ENCODE assay signal across 18 mouse cellular contexts in genomic region chr5:12892333-12892732, GRCm38 (mm10).
DNase-seq lines count a peak whose midpoint lies in the region; ATAC-seq and TF ChIP-seq lines count a peak whose summit lies in the region.
"Had no signal": no experiment of that assay in that cellular context is flagged by ENCODE, and none has a peak within 500 bp of the region (broad histone marks: within the 10 kb centered on the region; RNA-seq: fewer than 3 reads in every experiment).

No protein-coding gene starts in this region.

- peak; percentile 11 to 18 for DNase-seq in cerebellum, postnatal 10 days
- DNase-seq in cerebellum, postnatal 14 days = no peak
- peak; percentile 25 for DNase-seq in kidney, postnatal 10 days
- DNase-seq in kidney, postnatal 36 days = no peak
- DNase-seq in lung, embryonic 14.5 days = peak; percentile 67
- no peak for DNase-seq in lung, postnatal 14 days
- DNase-seq in liver, postnatal 0 days = no peak
- DNase-seq: adrenal gland, adult 8-10 months; cerebellum, adult 11-12 months; cerebellum, adult 9-10 months; forebrain, postnatal 0 days; gastrocnemius, postnatal 14 days; heart, postnatal 4 days had no signal

- no peaks in the 10 kb centered on the region for H3K9me3 ChIP-seq in lung, embryonic 14.5 days (ENCODE audit: low read depth, low read length)
- H3K9me3 ChIP-seq in liver, postnatal 0 days (ENCODE audit: low read length) = no peaks in the 10 kb centered on the region
- H3K9me3 ChIP-seq: embryonic facial prominence, embryonic 10.5 days; forebrain, embryonic 13.5 days; heart, embryonic 12.5 days had no signal

- no peak; the same call in 1 of the 2 replicates for ATAC-seq in lung, embryonic 14.5 days (ENCODE audit: insufficient read depth)
- ATAC-seq in liver, postnatal 0 days = no peak
- ATAC-seq: forebrain, embryonic 13.5 days; forebrain, postnatal 0 days; hindbrain, embryonic 16.5 days had no signal

- no peaks in the 10 kb centered on the region for H3K27me3 ChIP-seq in lung, embryonic 14.5 days (ENCODE audit: insufficient read depth, low read length)
- H3K27me3 ChIP-seq in liver, postnatal 0 days (ENCODE audit: insufficient read depth, low read length) = no peaks in the 10 kb centered on the region
- H3K27me3 ChIP-seq: forebrain, embryonic 13.5 days; heart, embryonic 12.5 days; hindbrain, embryonic 12.5 days had no signal

- no peak overlapping the region for H3K4me3 ChIP-seq in lung, embryonic 14.5 days (ENCODE audit: low read depth, low read length)
- no peak overlapping the region for H3K4me3 ChIP-seq in liver, postnatal 0 days (ENCODE audit: low read depth, low read length)
- H3K4me3 ChIP-seq: embryonic facial prominence, embryonic 10.5 days; forebrain, embryonic 13.5 days; heart, embryonic 12.5 days; hindbrain, embryonic 12.5 days had no signal

- no peak overlapping the region for H3K4me2 ChIP-seq in lung, embryonic 14.5 days
- no peak overlapping the region for H3K4me2 ChIP-seq in liver, postnatal 0 days (ENCODE audit: low read depth, low read length)
- H3K4me2 ChIP-seq: forebrain, embryonic 13.5 days; heart, embryonic 12.5 days; hindbrain, embryonic 12.5 days had no signal

- TF ChIP-seq CTCF in lung, embryonic 14.5 days (IDR thresholded peaks at IDR 0.05; ENCODE audit: low read depth) = no peak
- no peak for TF ChIP-seq CTCF in liver, postnatal 0 days (IDR thresholded peaks at IDR 0.05; ENCODE audit: low read depth)

- TF ChIP-seq EP300 in liver, postnatal 0 days (IDR thresholded peaks at IDR 0.05; ENCODE audit: low read depth) = no peak

- no peaks in the 10 kb centered on the region for H3K36me3 ChIP-seq in lung, embryonic 14.5 days (ENCODE audit: insufficient read depth)
- H3K36me3 ChIP-seq in liver, postnatal 0 days (replicated peaks; ENCODE audit: insufficient read depth, low read length) = no peaks in the 10 kb centered on the region
- H3K36me3 ChIP-seq: embryonic facial prominence, embryonic 10.5 days; heart, embryonic 12.5 days; hindbrain, embryonic 12.5 days had no signal

- H3K9ac ChIP-seq in lung, embryonic 14.5 days = no peak overlapping the region
- H3K9ac ChIP-seq in liver, postnatal 0 days (replicated peaks) = no peak overlapping the region
- H3K9ac ChIP-seq: forebrain, embryonic 13.5 days; forebrain, postnatal 0 days; heart, embryonic 12.5 days; hindbrain, embryonic 12.5 days had no signal

- no peaks in the 10 kb centered on the region for H3K4me1 ChIP-seq in lung, embryonic 14.5 days (ENCODE audit: insufficient read depth)
- H3K4me1 ChIP-seq in liver, postnatal 0 days (ENCODE audit: insufficient read depth) = no peaks in the 10 kb centered on the region
- H3K4me1 ChIP-seq: forebrain, embryonic 13.5 days; heart, embryonic 12.5 days; hindbrain, embryonic 12.5 days had no signal

- H3K27ac ChIP-seq in lung, embryonic 14.5 days (ENCODE audit: low read depth) = no peak overlapping the region
- H3K27ac ChIP-seq in liver, postnatal 0 days (ENCODE audit: low read depth) = no peak overlapping the region
- H3K27ac ChIP-seq: embryonic facial prominence, embryonic 10.5 days; forebrain, embryonic 13.5 days; hindbrain, embryonic 12.5 days had no signal

Comparison
In these comparisons a context has a peak if more than half of its experiments do, and no peak if none do; other contexts are left out.
1. DNase-seq: peak in cerebellum, postnatal 10 days (2 of 2), kidney, postnatal 10 days (single experiment) and lung, embryonic 14.5 days (single experiment); none in cerebellum, postnatal 14 days (0 of 2), kidney, postnatal 36 days (0 of 2), lung, postnatal 14 days (single experiment) and liver, postnatal 0 days (single experiment).